Mouse (Mus musculus): Measurements from ENCODE around the gene Zfp692.
A peak's percentile ranks its signal among the peaks of the same experiment; 100 is the strongest.

Zfp692 gene

DNA sequence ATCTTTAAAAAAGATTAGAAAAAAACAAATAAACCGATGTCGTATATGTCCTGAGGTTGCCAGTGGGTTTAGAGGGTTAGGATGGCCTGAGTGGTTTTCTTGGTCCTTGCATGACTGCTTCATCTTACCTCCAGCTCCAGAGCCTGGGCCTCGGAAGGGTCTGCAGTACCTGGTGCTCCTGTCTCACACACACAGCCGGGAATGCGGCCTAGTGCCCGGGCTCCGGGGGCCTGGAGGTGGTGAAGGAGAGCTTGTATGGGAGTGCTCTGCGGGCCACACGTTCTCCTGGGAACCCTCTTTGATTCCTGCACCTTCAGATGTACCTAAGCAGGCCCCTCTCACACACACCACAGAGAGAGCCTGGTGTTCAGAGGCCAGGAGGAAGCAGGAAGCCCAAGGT, 1.8 kb downstream of the Zfp692 start:
- peak; percentile 45 for DNase-seq

DNA sequence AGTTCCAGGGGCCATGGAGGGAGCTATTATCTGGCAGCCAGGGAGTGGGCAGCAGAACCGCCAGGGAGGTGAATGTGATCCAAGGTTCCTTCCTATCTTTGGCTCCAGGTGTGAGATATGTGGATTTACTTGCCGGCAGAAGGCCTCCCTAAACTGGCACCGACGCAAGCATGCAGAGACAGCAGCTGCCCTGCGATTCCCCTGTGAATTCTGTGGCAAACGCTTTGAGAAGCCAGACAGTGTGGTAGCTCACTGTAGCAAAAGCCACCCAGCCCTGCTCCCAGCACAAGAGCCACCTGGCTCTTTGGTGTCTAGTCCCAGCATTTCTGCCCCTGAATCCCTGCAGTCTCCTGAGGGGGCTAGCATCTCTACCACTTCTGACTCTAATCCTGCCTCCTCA, 7.2 kb downstream of the Zfp692 start:
- DNase-seq, result peak; percentile 39

DNA sequence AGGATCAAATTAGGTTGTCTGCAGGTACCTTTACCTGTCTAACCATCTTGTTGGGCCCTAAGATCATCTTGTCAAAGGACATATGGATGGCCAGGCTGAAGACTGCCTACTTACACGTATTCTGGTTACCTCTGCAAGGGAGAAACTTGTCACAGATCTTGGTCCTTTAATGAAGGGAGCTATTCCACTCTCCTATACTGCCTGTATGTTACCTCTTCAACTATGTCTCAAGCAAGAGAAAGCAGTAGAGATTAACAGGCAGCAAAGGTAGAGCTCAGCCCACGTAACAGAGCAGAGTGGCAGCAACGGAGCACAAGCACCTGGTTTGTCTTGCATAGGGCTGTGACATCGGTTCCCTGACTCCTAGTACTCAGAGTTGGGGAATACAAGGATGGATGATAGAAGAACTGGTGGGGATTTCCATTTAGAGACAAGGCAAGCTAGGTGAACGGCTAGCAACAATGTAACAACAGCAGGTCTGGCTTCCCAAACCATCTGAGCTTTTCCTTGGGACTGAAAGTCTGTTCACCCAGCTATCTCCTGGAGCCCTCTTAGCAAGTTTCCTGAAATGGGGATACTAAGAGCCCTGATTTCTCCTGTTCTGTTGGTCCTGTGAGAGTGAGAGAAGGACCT, 8.8 kb downstream of the Zfp692 start:
- no peak for DNase-seq

DNA sequence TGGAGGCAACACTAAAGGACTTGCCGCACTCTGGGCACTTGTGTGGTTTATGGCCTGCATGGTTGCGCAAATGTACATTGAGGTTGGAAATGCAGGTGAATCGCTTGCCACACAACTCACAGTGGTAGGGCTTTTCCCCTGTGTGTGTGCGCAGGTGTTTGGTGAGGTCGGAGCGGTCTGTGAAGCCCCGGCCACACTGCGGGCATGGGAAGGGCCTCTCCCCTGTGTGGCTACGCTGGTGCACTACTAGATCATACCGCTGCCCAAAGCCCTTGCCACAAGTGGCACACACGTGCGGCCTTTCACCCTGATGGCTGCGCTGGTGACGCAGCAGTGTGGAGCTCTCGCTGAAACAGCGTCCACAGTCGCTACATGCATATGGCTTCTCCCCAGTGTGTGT, 9.5 kb downstream of the Zfp692 start:
- DNase-seq, result peak; percentile 16

DNA sequence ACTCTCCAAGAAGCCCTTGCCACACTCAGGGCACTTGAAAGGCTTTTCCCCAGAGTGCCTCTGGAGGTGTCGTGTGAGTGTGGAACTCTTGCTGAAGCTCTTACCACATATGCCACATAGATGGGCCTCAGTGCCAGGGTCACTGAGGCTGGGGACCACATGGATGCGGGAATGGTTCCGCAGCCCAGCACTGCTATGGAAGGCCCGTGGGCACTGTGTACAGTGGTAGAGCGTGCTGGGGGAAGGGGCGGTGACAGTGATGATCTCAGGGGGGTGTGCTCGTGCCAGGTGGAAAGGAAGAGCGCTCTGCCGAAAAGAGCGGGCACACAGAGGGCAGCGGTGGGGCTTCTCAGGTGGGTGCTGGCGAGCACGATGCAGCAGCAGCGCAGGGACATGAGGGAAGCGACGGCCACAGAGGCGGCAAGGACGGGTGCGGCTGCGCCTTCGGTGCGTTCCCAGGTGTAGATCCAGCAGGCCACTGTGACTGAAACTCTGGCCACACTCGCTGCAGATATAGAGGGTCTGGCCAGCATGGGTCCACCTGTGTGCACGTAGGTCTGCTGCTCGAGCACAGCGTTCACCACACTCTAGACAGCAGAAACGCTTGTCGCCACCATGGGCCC, 10.0 kb downstream of the Zfp692 start:
- peak; percentile 16 for DNase-seq

DNA sequence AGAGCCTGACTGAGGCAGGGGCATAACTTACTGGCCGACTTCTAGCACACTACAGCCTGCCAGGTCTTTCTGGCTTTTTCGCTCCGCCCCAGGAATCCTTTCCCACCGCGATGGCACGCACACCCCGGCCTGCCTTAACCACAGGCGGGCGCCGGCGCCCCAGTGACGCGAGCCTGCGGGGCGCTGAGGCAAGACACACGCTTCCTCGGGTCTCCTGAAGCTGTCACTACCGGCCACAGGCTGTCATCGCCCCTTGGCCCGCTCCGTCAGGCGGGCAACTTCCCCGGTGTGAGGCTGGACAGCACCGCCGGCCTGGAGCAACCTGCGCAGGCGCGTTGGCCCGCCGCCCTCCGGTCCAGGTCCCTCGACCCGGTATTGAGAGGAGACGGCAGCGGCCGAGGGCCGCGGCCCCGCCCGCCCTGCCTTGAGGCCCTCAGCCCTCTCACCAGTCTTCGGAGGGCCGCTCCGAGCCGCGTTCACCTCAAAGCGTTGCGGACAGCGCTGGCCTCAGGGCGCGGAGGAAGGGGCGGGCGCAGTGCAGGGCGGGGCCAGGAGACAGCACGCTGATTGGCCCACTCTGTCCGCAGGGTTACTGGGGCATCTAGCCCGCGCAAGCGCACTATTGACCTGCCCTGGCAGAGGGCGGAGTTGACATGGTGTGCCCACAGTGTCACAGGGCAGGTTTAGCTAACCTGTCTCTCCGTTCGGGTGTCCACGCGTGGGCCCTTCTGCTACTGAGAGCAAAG, 16.1 kb downstream of the Zfp692 start:
- peak; percentile 99 for DNase-seq

DNA sequence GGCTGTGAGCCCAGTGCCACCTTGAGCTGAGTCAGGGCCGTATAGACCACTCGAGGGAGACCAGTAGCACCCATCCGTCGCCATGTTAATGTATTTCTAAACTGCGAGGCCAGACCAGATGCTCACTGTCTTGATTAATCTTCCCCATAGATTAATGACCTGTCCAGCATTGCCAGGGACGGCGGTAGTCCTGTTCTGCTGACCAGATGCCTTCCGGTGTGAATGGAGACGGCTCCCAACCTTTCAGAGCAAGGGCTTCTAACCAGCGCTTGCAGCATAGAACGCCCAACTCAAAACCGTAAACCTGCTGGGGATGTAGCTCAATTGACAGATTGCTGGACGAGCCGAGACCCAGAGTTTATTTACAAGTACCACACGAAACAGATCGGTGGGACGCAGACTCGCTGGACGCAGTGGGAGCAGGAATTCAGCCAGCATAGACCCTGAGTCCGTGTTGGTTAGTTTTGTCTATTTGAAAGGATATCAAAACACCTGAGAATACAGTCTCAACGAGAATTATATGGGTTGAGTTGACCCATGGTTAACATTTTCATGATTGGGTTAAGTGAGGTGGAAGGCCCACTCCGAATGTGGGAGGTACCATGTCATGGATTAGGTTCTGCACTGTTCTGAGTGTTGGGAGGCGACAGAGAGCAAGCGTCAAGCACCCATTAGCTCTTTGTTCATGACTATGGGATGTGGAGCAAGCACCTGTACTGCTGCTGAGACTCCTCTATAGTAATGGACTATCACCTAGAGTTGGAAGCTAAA, 16.9 kb downstream of the Zfp692 start:
- no peak for DNase-seq

DNA sequence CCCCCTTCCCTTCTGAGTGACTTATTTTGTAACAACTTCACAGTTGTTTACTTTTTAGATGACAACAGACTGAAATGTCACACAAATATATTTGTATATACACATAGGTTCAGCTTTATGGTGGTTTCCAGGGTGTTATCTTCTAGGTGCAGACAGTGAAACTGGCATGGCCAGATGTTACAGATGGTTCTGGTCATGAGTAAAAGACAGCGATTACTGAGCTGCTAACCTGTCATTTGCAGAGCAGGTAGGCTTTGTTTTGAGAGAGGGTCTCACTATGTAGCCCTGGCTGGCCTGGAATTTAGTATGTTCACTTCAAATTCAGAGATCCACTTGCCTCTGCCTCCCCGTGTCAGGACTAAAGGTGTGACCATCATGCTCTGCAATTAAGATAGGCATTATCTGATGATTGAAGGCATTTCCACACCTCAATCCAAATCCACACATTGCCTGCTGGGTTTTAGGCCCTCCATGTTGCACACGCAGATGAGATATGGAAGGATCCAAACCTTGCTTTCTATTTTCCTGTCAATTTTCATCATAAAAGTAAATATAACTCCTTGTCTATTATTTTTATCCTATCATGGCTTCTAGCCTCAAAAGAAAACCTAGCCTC, 17.9 kb downstream of the Zfp692 start:
- peak; percentile 47 for DNase-seq

DNA sequence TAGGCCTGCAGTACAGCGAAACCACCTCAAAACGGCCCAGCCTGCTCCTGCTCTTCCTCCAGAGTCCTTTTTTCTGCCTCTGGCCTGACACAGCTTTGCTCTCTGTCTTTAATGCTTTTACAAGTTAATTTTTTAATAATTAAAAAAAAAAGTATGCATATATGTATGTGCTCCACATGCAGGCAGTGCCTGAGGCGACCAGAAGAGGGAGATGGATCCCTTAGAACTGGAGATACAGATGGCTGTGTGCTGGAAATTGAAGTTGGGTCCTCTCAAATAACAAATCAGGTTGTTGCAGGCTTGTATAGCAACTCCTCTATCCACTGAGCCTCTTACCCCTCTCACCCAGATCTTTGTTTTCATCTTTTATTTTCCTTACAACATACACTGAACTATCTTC, 19.9 kb downstream of the Zfp692 start:
- peak; percentile 34 for DNase-seq

DNA sequence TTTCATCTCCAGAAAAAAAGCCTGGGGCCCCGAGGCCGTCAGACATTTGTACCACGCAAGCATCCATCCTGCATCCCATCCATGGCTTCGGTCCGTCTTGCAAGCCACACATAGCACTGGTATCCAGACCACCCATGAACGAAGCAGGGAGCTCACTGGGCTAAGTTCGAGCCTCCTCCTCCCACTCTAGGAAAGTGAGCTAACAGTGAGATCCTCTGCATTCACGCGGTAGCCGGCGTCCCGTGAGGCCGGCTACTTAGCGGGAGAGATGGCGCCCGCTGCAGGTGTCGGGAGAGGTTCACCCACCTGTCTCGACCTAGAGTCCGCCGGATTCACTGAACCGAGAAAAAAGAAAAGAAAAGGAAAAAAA, 23.0 kb downstream of the Zfp692 start:
- DNase-seq, result no peak

DNA sequence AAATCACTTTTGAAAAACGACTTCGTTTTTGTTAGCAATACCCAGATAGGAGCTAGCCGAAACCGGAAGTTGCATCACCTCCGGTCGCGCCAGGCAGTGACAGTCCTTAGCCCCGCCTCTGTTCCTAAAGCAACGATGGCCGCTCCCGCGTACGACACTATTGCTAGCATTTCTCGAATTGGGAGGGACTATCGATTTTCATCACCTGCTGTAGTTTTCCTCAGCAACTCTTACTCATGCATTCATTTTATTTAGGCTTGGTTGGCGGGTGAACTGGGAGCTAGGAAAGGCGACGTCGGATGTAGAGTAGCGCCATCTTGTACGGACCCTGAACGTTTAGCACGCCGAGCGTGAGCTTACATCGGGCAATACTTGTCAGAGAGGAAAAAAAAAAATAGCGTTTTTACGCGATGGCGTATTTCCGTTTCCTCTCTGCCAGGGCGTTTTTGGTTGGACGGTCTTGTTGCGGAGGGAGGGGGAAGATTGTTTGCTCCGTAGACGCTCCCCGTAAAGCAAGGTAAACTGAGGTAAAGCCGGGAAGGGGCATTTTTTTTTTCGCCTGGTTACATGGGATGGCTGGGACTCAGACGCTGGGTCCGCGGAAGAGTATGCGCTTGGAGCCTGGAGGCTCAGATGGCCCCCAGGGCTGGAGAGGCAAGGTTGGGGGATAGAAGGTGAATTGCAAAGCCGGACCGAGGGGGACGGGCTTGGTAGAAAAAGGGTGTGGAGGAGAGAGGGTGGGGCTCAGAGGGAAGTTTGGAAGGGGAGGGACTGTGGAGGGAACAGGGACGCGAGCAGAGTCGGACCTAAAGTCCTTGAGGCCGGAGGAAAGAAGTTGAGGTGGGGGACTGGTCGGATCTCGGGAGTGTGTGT, 23.6 kb downstream of the Zfp692 start, which contains the start of the genes Zfp672 and Sh3bp5l:
Gene Zfp672, minus strand, starts transcription at position 64 of the 873 bp plus-strand sequence.
Gene Sh3bp5l, plus strand, starts transcription at position 449 of the 873 bp plus-strand sequence.
- DNase-seq, result peak; percentile 94

DNA sequence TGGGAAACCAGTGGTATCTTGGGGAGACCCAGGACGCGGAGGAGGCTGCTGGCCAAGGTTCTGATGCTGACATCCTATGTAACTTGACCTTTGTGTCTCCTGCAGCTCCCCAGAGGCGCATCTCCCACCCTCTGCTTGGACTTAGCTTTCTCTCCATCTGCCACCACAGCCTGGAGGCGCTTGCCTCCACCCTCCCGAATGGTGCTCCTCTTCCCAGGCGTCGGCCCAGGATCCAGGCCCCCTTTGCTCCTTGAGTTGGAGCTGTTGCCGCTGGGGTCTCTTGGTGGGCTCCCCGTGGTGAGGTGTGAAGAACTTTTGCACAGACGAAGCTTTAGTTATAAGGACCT, 24.3 kb downstream of the Zfp692 start:
- no peak for DNase-seq

DNA sequence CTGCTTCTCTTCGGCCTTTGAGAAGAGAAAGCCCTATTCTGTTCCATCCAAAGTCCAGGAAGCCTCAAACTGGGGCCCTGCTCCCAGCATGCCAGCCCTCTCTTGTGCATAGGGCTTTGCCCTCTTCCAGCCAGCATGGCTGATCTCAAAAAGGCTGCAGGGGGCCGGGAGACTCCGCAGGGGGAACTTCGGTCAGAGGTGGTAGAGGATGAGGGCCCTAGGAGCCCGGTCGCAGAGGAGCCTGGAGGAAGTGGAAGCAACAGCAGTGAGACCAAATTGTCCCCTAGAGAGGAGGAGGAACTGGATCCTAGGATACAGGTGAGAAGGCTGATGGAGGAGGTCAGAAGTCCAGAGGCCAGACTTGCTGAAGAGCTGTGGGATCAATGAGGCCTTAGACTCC, 24.7 kb downstream of the Zfp692 start:
- DNase-seq, result no peak

DNA sequence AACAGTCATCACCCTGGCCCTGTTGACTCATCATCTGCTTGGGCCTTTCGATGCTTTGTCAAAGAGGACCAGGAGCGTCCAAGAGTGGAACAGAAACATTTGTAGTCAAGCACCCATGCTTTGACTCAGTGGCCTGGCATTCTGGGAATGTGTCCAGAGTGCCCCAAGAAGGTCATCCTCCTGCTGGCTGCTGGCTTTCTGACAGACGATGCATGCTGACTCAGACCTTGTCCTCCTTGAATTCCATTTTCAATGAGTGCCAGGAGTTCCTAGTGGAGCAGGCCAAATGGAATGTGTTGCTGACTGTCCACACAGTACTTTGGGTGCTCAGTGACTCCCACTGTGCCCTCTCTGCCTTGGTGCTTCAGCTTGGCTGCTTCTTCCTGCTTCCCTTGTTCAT, 27.9 kb downstream of the Zfp692 start:
- DNase-seq, result peak; percentile 46

DNA sequence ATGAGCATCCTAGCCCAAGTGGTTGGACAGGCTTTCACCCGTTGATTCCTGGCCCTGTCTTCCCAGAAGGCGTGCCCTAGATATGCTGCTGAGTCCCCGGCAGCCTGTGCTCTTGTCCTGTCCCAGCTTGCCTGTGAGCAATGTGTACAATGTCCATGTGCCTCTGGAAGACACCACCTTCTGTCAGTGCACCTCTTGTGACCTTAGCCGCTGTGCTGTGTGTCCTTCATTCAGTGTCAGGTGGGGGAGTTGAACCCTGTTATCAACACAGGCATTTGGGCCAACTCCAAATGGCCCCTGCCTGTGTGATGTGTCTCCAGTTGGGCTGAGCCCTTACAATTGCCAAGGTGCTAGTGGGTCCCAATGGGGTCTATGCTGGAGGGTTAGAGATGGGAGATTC, 39.9 kb downstream of the Zfp692 start:
- DNase-seq, result no peak

DNA sequence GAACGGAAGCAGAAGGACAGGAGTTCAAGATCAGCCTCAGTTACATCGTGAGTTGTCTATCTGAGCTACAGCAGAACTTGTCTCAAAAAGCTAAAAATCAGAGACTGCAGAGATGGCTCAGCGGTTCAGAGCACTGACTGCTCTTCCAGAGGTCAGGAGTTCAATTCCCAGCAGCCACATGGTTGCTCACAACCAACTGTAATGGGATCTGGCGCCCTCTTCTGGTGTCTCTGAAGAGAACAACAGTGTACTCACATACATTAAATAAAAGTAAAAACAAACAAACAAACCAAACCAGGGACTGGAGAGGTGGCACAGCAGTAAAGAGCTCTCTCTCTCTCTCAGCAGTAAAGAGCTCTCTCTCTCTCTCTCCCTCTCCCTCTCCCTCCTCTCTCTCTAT, 43.8 kb downstream of the Zfp692 start:
- no peak for DNase-seq

DNA sequence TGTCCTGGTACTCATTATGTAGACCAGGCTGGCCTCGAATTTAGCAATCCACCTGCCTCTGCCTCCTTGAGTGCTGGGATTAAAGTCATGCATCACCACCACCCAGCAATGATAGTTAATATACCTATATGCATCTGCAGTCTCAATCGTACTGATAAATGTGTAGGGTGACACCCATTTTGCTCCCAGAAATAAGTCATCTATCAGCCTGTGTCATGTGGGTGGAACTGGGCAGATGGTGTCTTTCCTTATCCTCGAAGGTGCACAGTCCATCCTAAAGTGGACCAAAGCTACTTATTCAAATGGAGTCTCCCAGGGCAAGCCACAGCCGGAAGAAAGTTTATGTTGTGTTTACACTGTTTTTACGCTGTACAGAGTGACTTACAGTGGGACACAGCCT, 44.3 kb downstream of the Zfp692 start:
- DNase-seq, result no peak

DNA sequence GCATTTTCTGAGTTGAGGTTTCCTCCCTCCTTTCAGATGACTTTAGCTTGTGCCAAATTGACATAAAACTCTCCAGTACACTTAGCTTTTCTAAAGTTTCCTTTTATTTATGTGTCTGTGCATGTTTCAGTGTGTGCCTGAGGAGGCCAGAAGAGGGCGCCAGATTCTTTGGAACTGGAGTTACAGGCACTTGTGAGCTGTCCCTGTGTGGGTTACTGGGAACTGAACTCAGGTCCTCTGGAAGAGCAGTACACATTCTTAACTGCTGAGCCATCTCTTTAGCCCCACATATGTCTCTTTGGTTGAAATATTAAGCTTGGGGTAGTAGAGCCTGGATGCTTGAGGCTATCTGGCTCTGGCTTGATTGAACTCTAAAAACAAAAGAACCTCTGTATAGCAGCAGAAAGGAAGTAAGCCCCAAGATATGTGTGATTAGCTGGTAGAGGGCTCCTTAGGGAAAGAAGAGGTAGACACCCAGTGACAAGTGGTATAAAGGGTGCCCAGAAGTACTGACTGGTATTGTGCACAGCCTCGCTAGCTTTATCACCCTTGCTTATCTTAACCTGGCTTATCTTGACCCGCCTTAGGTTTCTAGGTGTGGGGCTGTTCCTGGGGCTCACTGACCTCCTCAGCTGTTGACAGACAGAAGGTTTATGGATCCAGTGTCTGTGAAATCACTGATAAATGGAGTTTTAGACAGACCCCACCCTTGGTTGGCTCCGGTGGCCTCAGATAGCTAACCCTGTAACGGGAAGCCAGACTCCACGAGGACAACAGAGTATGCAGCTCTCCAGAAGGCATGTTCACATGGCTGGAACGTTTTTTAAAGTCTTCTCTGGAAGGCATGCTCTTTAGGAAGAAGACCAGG, 46.0 kb downstream of the Zfp692 start:
- no peak for DNase-seq

DNA sequence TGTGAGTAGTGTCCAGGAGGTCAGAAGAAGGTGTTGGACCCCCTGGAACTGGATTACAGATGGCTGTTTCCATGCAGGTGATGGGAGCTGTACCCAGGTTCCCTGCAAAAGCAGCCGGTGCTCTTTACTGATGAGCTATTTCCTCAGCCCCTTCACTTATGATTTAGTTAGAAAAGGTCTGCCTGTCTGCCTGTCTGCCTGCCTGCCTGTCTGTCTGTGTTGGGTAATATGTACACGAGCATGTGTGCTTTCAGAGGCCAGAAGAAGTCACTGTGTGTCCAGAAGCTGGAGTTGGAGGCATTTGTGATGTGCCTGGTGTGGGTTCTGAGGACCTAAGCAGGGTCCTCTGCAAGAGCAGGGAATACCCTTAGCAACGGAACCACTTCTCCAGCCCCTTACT, 46.8 kb downstream of the Zfp692 start:
- DNase-seq, result no peak

DNA sequence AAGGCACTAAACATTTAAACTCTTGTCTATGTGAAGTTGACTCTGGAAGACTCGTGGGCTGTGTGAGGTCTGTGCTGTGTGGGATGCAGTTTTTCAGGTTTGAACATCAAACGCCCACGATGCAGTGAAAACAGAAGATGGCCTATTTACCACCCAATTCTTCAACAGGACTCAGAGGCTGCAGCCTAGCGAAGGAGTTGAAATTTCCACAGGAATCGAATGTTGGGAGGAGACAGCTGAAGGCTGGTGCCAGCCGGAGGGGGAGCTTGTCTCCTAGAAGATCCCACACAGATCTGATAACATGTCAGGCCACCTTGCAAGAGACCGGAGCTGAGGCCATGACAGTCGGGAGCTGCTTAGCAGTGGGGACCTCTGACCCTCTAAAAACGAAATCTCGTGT, 47.6 kb downstream of the Zfp692 start:
- DNase-seq, result no peak

DNA sequence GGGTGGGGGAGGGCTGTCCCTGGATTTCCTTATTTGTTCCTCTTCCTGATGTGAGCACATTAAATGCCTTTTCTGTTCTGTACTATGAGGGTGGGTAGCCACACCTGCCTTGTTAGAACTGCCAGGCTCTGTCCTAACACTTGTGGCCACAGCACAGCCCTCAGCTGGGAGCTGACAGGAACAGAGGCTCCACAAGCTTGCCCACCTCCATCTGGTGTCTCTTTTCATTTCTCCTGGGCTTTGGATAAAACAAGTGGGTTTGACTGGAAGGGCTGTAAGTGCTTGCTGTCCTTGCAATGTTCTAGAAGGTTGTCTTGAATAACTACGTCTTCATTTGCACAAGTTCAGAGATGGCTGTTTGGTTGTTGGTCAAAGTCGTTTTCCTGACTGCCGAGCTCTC, 48.1 kb downstream of the Zfp692 start:
- no peak for DNase-seq
